Mouse (Mus musculus) kidney, embryonic 15.5 days (tissue): ENCODE data around the gene Tmem135. TPM values are rescaled to one million over a fixed set of nuclear protein-coding genes. Genes with fewer than 3 reads are reported as not detected.
A peak's percentile ranks its signal among the peaks of the same experiment; 100 is the strongest.

Source experiments
- ATAC-seq: fragments of 200-750 bp; cut with Nextera tagmentation; replicated peaks from 2 replicates; pipeline ENCODE4 v1.8.0; 2017; ENCODE audit warnings: moderate TSS enrichment; ENCODE audit not compliant: low FRiP score
- H3K27ac ChIP-seq: fragments of 300-500 bp; sonication (generic); 2 replicates; pipeline ENCODE4 v1.5.1; 2015; ENCODE audit warnings: mild to moderate bottlenecking, inconsistent platforms
- H3K27me3 ChIP-seq: fragments of 300-500 bp; sonication (generic); 2 replicates; pipeline ENCODE4 v1.6.1; 2015; ENCODE audit warnings: inconsistent platforms
- H3K36me3 ChIP-seq: fragments of 300-500 bp; sonication (generic); 2 replicates; pipeline ENCODE4 v1.6.1; 2015; ENCODE audit warnings: inconsistent platforms
- H3K4me1 ChIP-seq: fragments of 300-500 bp; sonication (generic); 2 replicates; pipeline ENCODE4 v1.6.1; 2015; ENCODE audit warnings: inconsistent platforms
- H3K4me2 ChIP-seq: fragments of 300-500 bp; sonication (generic); 2 replicates; pipeline ENCODE4 v1.6.1; 2015; ENCODE audit warnings: moderate library complexity, mild to moderate bottlenecking, inconsistent platforms
- H3K4me3 ChIP-seq: fragments of 300-500 bp; sonication (generic); replicated peaks from 2 replicates; pipeline ENCODE4 v1.5.1; 2015; ENCODE audit warnings: mild to moderate bottlenecking, inconsistent platforms
- H3K9ac ChIP-seq: fragments of 300-500 bp; sonication (generic); 2 replicates; pipeline ENCODE4 v1.6.1; 2015; ENCODE audit warnings: mild to moderate bottlenecking, inconsistent platforms
- H3K9me3 ChIP-seq: fragments of 300-500 bp; sonication (generic); replicated peaks from 2 replicates; pipeline ENCODE4 v1.6.1; 2016; ENCODE audit warnings: inconsistent platforms
- WGBS: fragments of 180-500 bp; shearing (Covaris S2); methylation state at CpG from one replicate; pipeline ENCODE4 v1.1.7; 2015; ENCODE audit warnings: mixed read lengths; 5-methylcytosine and 5-hydroxymethylcytosine counted together
- polyA plus RNA-seq: library from polyadenylated mRNA; unstranded; fragments of >200 nt; fragmentation: Nextera tagmentation; extraction: Ambion mirVana; gene quantifications from 2 replicates; pipeline ENCODE4 v1.2.1, GENCODE M21; 2015

Gene Tmem135
- polyA plus RNA-seq, 1 experiment from 2014 or later = 34.0 TPM

DNA sequence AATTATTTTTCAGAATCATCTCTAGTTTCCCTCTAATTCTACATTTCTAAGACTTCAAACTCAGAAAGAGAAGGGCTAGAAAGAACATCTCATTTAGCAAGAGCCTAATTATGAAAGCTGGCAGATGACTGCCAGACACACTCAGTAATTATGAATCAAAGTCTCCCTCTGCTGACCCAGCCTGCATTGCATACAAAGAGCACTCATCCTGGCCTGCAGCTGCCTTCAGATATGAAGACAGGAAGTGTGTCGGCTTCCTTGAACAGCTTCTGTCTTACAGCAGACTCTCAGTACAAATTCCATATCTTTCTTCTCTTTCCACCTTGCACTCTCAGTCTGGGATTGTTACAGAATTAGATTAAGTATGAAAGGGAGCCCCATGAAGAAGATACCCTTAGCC, 33.1 kb downstream of the Tmem135 start:
- H3K4me3 ChIP-seq = no peak overlapping the region
- no peak overlapping the region for H3K27ac ChIP-seq
- H3K9me3 ChIP-seq = no peaks in the 10 kb centered on the region
- no peaks in the 10 kb centered on the region for H3K36me3 ChIP-seq
- no peak overlapping the region for H3K9ac ChIP-seq
- no peak for ATAC-seq
- 33% methylated on average over 1 of the region's 1 CpGs for WGBS
- H3K4me2 ChIP-seq = no peak overlapping the region
- peaks cover 12% of the 10 kb centered on the region for H3K4me1 ChIP-seq
- no peaks in the 10 kb centered on the region for H3K27me3 ChIP-seq

DNA sequence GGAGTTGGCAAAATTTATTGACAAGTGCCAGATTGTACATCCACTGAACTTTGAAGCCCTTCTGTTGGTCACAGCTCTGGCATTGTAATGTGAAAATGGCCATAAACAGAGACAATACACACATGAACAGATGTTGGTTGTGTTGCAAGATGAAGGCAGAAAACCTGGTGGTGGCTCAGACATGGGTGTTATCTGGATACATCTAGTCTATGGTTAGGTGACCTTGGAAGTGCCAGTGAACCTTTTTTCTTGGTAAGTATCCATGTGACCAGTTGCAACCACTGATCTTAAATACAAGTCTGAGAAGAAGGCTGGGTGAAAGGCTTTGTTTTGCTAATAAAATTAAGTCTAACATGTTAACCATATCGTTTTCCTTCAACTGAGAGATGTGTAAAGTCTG, 33.9 kb downstream of the Tmem135 start:
- no peaks in the 10 kb centered on the region for H3K9me3 ChIP-seq
- no peaks in the 10 kb centered on the region for H3K27me3 ChIP-seq
- no peaks in the 10 kb centered on the region for H3K36me3 ChIP-seq
- H3K4me2 ChIP-seq = no peak overlapping the region
- peaks cover 16% of the 10 kb centered on the region for H3K4me1 ChIP-seq
- no peak overlapping the region for H3K4me3 ChIP-seq
- H3K27ac ChIP-seq = no peak overlapping the region
- no peak overlapping the region for H3K9ac ChIP-seq
- no peak for ATAC-seq
- WGBS = 78% methylated on average over 1 of the region's 1 CpGs

DNA sequence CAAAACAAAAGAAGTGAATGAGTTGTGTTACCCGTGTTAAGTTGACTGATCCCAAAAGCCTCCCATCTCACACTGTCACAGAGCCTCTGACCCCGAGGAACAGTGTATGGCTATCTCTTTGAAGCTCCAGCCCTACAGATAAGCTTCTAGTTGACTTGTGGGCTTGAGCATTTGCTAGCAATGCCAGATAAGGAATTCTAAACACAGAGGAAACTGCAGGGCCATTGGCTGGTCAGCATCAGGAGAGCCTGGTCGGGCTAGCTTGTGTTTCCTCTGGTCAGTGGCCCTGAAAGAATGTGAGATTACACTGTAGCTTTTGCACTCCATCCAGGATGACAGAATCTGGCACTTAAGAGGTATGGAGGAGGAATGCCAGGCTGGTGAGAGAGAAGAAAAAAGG, 36.4 kb downstream of the Tmem135 start:
- H3K9me3 ChIP-seq = no peaks in the 10 kb centered on the region
- H3K36me3 ChIP-seq = no peaks in the 10 kb centered on the region
- peak overlapping the region; percentile 13 for H3K27ac ChIP-seq
- H3K27me3 ChIP-seq = no peaks in the 10 kb centered on the region
- ATAC-seq = peak; percentile 64; the same call in 1 of the 2 replicates
- no peak overlapping the region for H3K9ac ChIP-seq
- 27% methylated on average over 3 of the region's 3 CpGs for WGBS
- no peak overlapping the region for H3K4me2 ChIP-seq
- peaks cover 16% of the 10 kb centered on the region for H3K4me1 ChIP-seq
- no peak overlapping the region for H3K4me3 ChIP-seq

DNA sequence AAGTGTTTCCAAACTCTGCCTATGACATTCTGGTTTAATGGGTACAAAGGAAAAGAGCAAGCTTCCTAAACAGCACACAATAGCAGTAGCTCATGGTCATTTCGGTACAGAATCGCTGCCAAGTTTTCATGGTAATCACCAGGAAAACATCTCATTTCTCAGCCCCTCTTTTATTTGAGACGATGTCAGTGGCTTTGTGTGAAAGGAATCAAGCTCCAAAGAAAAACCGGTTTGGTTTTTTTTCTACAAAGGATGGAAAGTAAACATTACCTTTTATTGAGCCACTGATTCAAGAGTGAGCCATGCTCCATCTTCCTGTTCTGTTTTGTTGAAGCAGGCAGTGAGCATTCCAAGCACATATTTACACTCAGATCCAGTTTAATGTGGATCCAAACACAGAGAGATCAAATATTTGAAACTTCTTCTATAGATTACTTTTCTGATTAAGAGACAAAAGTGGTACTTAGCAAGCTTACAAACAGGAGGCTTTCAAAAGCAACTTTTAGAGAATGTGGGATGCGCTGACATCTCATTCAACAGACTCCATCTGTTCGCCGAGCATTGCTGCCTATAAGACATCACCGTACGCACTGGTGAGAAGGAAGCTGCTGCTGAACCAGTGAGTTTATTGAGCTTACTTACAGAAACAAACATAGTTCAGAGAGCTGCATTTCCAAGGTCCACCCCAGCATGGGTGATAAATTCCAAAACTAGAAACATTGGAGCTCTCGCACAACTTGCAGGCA, 38.7 kb downstream of the Tmem135 start:
- H3K4me1 ChIP-seq = peaks cover 16% of the 10 kb centered on the region
- no peak overlapping the region for H3K27ac ChIP-seq
- H3K27me3 ChIP-seq = no peaks in the 10 kb centered on the region
- ATAC-seq = no peak
- 74% methylated on average over 10 of the region's 10 CpGs for WGBS
- no peak overlapping the region for H3K4me3 ChIP-seq
- H3K4me2 ChIP-seq = no peak overlapping the region
- no peak overlapping the region for H3K9ac ChIP-seq
- H3K9me3 ChIP-seq = no peaks in the 10 kb centered on the region
- H3K36me3 ChIP-seq = no peaks in the 10 kb centered on the region

DNA sequence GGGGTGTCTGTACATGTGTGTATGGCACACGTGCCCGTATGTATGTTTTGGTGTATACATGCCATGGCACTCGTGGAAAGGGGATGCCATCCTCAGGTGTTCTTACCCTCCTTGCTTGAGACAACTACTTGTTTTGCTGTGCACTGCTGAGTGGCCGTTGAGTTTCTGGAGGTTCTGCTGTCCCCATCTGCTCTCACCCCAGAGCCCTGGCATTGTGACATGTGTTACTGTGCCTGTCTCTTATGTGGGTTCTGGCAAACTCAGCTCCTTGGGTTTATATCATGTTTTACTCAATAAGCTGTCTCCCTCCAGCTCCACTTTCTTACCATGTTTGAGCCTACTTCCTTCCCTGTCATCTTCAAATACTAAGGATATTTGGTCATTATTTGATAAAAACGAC, 40.0 kb downstream of the Tmem135 start:
- Histone ChIP-seq H3K4me3 (no peak overlapping the region), H3K4me1 (peaks cover 16% of the 10 kb centered on the region), H3K9me3 (no peaks in the 10 kb centered on the region), H3K27me3 (no peaks in the 10 kb centered on the region), H3K4me2 (no peak overlapping the region), H3K9ac (no peak overlapping the region), H3K36me3 (no peaks in the 10 kb centered on the region), H3K27ac (no peak overlapping the region)
- no peak for ATAC-seq
- WGBS = 91% methylated on average over 5 of the region's 5 CpGs

DNA sequence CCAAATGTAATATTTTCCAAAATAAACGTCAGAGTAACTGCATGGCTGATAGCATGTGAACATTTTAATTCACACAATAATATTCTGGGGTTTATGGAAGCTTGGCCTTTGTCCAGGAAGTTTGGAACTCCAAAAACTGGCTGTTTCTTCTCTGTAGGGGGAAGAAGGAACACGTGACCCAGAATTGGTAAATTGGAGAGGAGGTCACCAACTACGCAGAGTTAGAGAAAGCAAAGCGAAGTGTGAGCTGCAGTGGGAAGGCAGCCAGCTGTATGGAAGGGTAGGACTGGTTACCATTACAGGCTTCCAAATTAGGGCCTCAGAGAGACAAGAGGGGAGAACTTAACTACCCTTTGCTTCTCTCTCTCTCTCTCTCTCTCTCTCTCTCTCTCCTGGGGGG, 47.7 kb downstream of the Tmem135 start:
- Histone ChIP-seq H3K4me2 (no peak overlapping the region), H3K4me3 (no peak overlapping the region), H3K9ac (no peak overlapping the region), H3K9me3 (no peaks in the 10 kb centered on the region), H3K36me3 (no peaks in the 10 kb centered on the region), H3K27me3 (no peaks in the 10 kb centered on the region), H3K4me1 (no peaks in the 10 kb centered on the region), H3K27ac (no peak overlapping the region)
- no peak for ATAC-seq
- 60% methylated on average over 4 of the region's 4 CpGs for WGBS

DNA sequence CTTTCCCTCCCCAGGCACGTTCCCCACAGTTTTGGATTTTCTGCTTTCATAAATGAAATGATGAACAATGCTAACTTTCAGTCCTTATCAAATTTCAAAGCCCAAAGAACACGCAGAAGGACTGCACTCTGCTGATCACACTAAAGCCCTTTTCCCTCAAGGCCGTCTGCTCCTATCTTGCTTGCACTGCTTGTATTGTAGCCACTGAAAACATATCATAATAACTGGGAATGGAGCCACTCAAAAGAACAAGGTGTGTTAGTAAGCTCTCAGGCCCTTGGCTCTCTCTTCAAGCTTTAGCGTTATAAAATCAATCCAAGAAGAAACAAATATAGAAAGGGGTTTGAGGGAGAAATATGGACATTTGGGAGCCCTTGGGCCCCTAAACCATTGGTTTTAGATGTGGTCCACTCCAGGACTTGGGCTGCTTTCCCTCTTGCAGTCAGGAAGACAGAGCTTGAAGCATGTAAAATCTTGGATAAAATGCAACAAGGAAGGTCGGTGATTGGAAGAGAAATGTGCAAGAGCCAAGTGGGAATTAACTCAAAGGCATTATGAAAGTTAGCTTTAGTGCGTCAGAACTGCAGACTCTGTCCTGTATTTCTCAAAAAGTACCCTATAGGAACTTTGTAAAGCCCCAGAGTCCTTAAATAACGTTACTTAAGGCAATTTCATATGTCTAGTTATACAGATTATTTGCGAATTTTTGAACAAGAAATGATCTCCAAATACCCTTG, 48.3 kb downstream of the Tmem135 start:
- Histone ChIP-seq H3K36me3 (no peaks in the 10 kb centered on the region), H3K9me3 (no peaks in the 10 kb centered on the region), H3K9ac (no peak overlapping the region), H3K4me3 (no peak overlapping the region), H3K4me1 (no peaks in the 10 kb centered on the region), H3K27me3 (no peaks in the 10 kb centered on the region), H3K4me2 (no peak overlapping the region), H3K27ac (0 out of 2 replicates have a peak overlapping the region, but pooled peaks have one; percentile 3)
- 72% methylated on average over 8 of the region's 8 CpGs for WGBS
- no peak for ATAC-seq

DNA sequence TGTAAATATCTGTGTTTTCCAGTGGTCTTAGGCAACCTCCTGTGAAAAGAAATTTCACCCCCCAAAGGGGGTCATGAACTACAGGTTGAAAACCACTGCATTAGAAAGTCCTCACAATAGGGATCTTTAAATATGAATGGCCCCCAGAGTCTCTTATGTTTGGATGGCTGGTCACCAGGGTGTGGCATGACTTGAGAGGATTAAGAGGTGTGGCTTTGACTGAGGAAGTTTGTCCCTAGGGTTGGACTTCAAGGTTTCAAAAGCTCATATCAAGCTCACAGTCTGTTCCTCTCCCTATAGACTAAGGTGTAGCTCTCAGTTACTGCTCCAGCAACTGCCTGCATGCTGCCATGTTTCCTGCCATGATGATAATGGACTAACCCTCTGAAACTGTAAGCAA, 62.0 kb downstream of the Tmem135 start:
- Histone ChIP-seq H3K9ac (no peak overlapping the region), H3K27me3 (no peaks in the 10 kb centered on the region), H3K4me2 (no peak overlapping the region), H3K4me3 (no peak overlapping the region), H3K9me3 (no peaks in the 10 kb centered on the region), H3K36me3 (no peaks in the 10 kb centered on the region), H3K4me1 (peaks cover 14% of the 10 kb centered on the region), H3K27ac (no peak overlapping the region)
- no peak for ATAC-seq

DNA sequence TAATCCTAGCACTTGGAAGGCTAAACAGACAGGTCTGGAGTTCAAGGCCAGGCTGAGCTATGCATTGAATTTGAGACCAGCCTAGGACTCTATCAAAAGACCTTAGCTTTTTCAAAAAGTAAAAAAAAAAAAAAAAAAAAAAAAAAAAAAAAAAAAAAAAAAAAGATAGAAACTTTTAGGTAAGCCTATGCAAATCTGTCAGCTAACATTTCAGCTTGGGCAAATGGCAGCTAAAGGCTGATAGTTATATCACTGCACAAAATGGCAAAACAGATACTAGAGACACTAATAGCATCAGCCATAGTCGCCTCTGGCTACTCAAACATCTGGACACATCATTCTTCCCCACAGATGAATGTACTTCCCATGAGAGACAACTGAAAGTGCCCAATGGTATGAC, 64.2 kb downstream of the Tmem135 start:
- WGBS = 89% methylated on average over 1 of the region's 1 CpGs
- Histone ChIP-seq H3K4me1 (peaks cover 27% of the 10 kb centered on the region), H3K9me3 (no peaks in the 10 kb centered on the region), H3K27ac (no peak overlapping the region), H3K27me3 (no peaks in the 10 kb centered on the region), H3K9ac (no peak overlapping the region), H3K36me3 (no peaks in the 10 kb centered on the region), H3K4me2 (no peak overlapping the region), H3K4me3 (no peak overlapping the region)
- ATAC-seq = no peak

DNA sequence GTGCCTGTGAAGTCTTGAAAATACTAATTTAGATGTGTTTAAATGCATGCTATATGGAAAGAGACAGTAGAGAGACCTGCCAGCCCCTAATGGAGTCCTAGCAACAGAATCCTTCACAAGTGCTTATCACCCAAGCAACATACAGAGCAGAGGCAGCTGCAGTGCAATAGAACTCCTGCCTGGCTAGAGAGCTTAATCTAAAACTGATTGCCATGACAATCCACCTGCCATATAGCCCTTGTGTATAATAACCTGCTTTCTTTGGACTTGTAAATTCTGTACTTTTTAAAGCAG, 64.9 kb downstream of the Tmem135 start:
- Histone ChIP-seq H3K4me1 (peaks cover 27% of the 10 kb centered on the region), H3K36me3 (no peaks in the 10 kb centered on the region), H3K9me3 (no peaks in the 10 kb centered on the region), H3K9ac (peak overlapping the region; percentile 87), H3K4me3 (peak overlapping the region; percentile 74), H3K27ac (0 out of 2 replicates have a peak overlapping the region, but pooled peaks have one; percentile 34), H3K27me3 (no peaks in the 10 kb centered on the region), H3K4me2 (peak overlapping the region; percentile 88)
- ATAC-seq = peak; percentile 65

DNA sequence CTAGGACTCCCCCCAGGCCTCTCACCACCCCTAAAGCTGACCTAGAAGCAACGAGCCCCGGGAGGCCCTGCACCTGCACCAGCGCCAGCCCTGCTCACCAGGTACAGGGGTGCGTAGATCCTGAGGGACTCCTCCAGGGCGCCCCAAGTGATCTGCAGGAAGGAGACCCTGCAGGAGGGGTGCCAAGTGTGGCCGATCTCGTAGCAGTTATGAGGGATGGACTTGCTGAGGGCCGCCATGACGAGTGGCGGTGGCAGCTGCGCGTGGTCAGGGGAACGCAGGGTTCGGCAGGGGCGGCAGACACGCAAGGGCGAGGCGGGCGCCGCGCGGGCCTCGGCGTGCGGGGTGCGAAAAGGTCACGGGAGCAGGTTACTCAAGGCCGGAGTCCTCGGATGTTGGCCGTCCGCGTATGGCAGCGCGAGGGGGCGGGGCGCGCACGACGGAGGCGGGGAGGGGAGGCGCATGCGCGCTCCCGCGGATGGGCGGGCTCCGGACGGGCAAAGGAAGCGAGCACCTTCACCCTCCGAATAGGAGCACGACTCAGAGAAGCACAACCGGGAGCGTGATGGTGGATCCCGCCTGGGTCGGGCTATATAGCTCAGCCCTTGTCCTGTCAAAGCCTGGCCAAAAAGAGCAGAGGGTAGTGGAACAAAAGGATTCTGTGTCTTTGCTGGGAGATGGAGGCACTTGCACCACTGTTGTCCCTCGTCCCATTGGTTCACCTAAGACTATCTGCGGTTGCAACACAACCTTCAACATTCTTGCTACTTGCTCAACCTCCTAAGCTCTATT, 65.5 kb downstream of the Tmem135 start:
- Histone ChIP-seq H3K36me3 (no peaks in the 10 kb centered on the region), H3K9ac (peak overlapping the region; percentile 87), H3K4me3 (peak overlapping the region; percentile 74), H3K4me1 (peaks cover 27% of the 10 kb centered on the region), H3K27ac (peak overlapping the region; percentile 80), H3K27me3 (no peaks in the 10 kb centered on the region), H3K4me2 (peak overlapping the region; percentile 88), H3K9me3 (no peaks in the 10 kb centered on the region)
- ATAC-seq = peak; percentile 97
- WGBS = under 1% methylated on average over 57 of the region's 57 CpGs

DNA sequence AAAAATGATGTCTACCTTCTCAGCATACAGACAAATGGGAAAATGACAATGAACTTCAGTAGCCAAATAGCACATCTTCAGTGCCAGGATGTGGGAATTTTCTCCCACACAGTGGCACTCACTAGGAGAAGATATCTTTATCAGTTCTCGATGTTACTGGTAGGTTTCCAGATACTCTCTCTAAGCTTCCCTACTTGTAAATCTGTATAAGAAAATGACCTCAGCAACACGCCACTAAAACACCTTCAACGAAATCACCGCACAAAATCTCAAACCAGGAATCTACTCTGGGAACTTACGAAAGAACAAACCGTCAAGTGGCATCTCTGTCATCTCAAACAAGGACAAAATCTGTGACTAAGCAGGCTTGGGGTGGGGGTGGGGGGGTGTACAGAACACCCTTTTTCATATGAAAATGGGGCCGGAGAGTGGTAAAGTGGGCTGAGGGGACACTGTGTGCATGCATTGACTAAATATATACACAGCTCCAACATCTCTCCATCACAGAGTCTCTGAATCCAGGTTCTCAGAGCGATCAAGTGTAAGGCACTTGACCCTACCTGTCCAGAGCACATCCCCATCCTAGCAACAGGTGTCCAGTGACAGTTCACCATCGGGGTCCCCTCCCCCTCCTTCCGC, 66.2 kb downstream of the Tmem135 start:
- Histone ChIP-seq H3K4me3 (peak overlapping the region; percentile 74), H3K27ac (peak overlapping the region; percentile 80), H3K9me3 (no peaks in the 10 kb centered on the region), H3K4me1 (peaks cover 27% of the 10 kb centered on the region), H3K36me3 (no peaks in the 10 kb centered on the region), H3K27me3 (no peaks in the 10 kb centered on the region), H3K4me2 (peak overlapping the region; percentile 88), H3K9ac (peak overlapping the region; percentile 87)
- ATAC-seq = no peak; the same call in 1 of the 2 replicates
- 39% methylated on average over 10 of the region's 10 CpGs for WGBS
